Mouse (Mus musculus) cortical plate, adult 2 months (tissue): Measurements from ENCODE around the gene Sec31b. TPM values are rescaled to one million over a fixed set of nuclear protein-coding genes. Genes with fewer than 3 reads are reported as not detected.

ENCODE experiments used
- H3K27ac ChIP-seq: fragments of 200-500 bp; 2 replicates; pipeline ENCODE4 v1.5.1; 2012; ENCODE audit warnings: low read length, control low read depth, inconsistent platforms; ENCODE audit not compliant: insufficient read depth
- H3K4me1 ChIP-seq: fragments of 200-500 bp; 2 replicates; pipeline ENCODE4 v1.6.1; 2011; ENCODE audit warnings: low read length; ENCODE audit not compliant: control insufficient read depth, insufficient read depth
- H3K4me3 ChIP-seq: fragments of 200-500 bp; 2 replicates; pipeline ENCODE4 v1.5.1; 2011; ENCODE audit warnings: mild to moderate bottlenecking, low read length, control low read depth; ENCODE audit not compliant: insufficient read depth
- CTCF ChIP-seq: fragments of 200-500 bp; IDR thresholded peaks from 2 replicates; pipeline ENCODE4 v1.5.1; 2011; ENCODE audit warnings: mild to moderate bottlenecking, control low read depth, low read length; ENCODE audit not compliant: insufficient read depth; ENCODE audit errors: extremely low read depth
- POLR2A ChIP-seq: fragments of 200-500 bp; IDR thresholded peaks from 2 replicates; pipeline ENCODE4 v1.6.1; 2011; ENCODE audit warnings: mild to moderate bottlenecking, low read length, control low read depth; ENCODE audit not compliant: insufficient read depth; ENCODE audit errors: extremely low read depth
- polyA plus RNA-seq: library from polyadenylated mRNA; depleted of rRNA; stranded (reverse); fragments of >200 nt; gene quantifications from 2 replicates; pipeline ENCODE4 v1.2.3, GENCODE M21; 2012; rRNA removed

Gene Sec31b
- polyA plus RNA-seq, 1 experiment = 0.15 TPM

GRCm38 (mm10) chr19:44498936-44499335 lies 46.7 kb downstream of the Sec31b start:
- H3K27ac ChIP-seq = no peak overlapping the region
- TF ChIP-seq CTCF (no peak), POLR2A (no peak)
- no peak overlapping the region for H3K4me3 ChIP-seq
- H3K4me1 ChIP-seq = no peaks in the 10 kb centered on the region

- Histone ChIP-seq H3K27ac (no peak overlapping the region), H3K4me3 (no peak overlapping the region), H3K4me1 (no peaks in the 10 kb centered on the region)
- TF ChIP-seq POLR2A (no peak), CTCF (no peak)
Observed at GRCm38 (mm10) chr19:44496941-44497340, 48.7 kb downstream of the Sec31b start.

GRCm38 (mm10) chr19:44496511-44496910 lies 49.2 kb downstream of the Sec31b start:
- H3K27ac ChIP-seq = no peak overlapping the region
- no peak overlapping the region for H3K4me3 ChIP-seq
- TF ChIP-seq POLR2A (no peak), CTCF (no peak)
- no peaks in the 10 kb centered on the region for H3K4me1 ChIP-seq

DNA sequence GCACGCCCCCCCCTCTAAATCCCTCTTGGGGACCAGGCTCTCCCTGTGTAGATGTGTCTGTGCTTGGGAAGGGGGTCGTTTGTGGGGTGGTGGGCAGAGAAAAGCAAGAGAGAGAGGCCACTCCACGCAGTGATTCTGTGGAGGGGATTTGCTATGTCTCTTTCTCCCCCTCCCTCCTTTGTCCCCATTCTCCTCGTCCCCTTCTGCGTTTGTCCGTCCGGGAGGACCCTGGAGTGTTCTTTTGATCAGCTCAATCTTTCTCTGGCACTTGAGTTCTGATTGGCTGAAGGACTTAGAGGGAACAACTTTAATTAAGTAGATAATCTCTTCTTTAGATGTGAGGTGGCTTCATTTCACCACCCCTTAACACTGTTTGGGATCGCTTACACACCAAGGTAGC lies 52.5 kb downstream of the Sec31b start, which contains the start of gene Wnt8b:
TSS of gene Wnt8b (plus strand) at position 345 of the 400 bp plus-strand sequence.
- Histone ChIP-seq H3K27ac (no peak within 1 kb of the TSS), H3K4me1 (no peaks in the 10 kb centered on the region), H3K4me3 (no peak within 1 kb of the TSS)
- no peak for TF ChIP-seq POLR2A
- no peak for TF ChIP-seq CTCF

GRCm38 (mm10) chr19:44487266-44487665 lies 58.4 kb downstream of the Sec31b start:
- H3K4me1 ChIP-seq = no peaks in the 10 kb centered on the region
- no peak; the same call in 1 of the 2 replicates for TF ChIP-seq CTCF
- TF ChIP-seq POLR2A = no peak

GRCm38 (mm10) chr19:44476541-44476940 lies 69.1 kb downstream of the Sec31b start:
- Histone ChIP-seq H3K27ac (no peak overlapping the region), H3K4me3 (no peak overlapping the region), H3K4me1 (no peaks in the 10 kb centered on the region)
- TF ChIP-seq CTCF = no peak
- no peak for TF ChIP-seq POLR2A

More at GRCm38 (mm10) chr19:44487266-44487665, 58.4 kb downstream of the Sec31b start:
- H3K4me3 ChIP-seq = no peak overlapping the region
- no peak overlapping the region for H3K27ac ChIP-seq

- TF ChIP-seq POLR2A = no peak
- TF ChIP-seq CTCF = no peak
- H3K4me1 ChIP-seq = no peaks in the 10 kb centered on the region
- no peak overlapping the region for H3K27ac ChIP-seq
- H3K4me3 ChIP-seq = no peak overlapping the region
Observed at GRCm38 (mm10) chr19:44475268-44475667, 70.4 kb downstream of the Sec31b start.

DNA sequence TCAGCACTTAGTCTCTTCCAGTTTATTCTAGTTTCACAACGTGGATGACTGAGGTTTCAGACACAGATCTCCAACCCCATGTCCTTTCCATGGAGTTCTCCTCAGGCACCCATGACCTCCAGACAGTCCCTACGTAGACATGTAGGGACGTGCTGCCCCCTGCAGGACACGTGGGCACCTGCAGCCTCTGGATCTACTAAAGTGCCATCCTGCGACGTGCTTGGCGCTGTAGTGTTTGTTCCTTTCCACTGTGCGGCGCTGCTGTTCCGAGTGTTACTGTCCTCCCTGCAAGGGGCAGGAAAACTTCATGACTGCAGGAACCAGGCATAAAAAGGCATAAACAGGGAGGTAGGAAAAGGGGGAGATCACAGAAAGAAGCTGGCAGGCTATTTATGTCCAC lies 71.5 kb downstream of the Sec31b start:
- Histone ChIP-seq H3K4me1 (no peaks in the 10 kb centered on the region), H3K27ac (no peak overlapping the region), H3K4me3 (no peak overlapping the region)
- TF ChIP-seq CTCF (peak; percentile 89), POLR2A (no peak)

Other genes with a start within 250 kb of the Sec31b start
- 0.25 and 0.33 TPM in 2 replicates for gene Scd4, start 212.8 kb downstream of the Sec31b start, polyA plus RNA-seq
- gene Scd1, start 138.0 kb downstream of the Sec31b start, polyA plus RNA-seq = 121 and 184 TPM in 2 replicates
- 0.04 and 0.10 TPM in 2 replicates for gene Wnt8b, start 52.4 kb downstream of the Sec31b start, polyA plus RNA-seq
- gene Gm20538, start 7.0 kb upstream of the Sec31b start, polyA plus RNA-seq = not detected in 2 replicates
- gene Ndufb8, start 9.6 kb upstream of the Sec31b start, polyA plus RNA-seq = 545 and 586 TPM in 2 replicates
- 23.9 and 24.9 TPM in 2 replicates for gene Hif1an, start 17.0 kb upstream of the Sec31b start, polyA plus RNA-seq
- gene Pax2, start 210.2 kb upstream of the Sec31b start, polyA plus RNA-seq = 0.06 and 0.13 TPM in 2 replicates